Mouse (Mus musculus): ENCODE data around the gene Krt76. TPM values are rescaled to one million over a fixed set of nuclear protein-coding genes. Genes with fewer than 3 reads are reported as not detected.

Gene Krt76
- total RNA-seq, 2 experiments from 2014 or later = not detected

GRCm38 (mm10) chr15:101860421-101861130, 32.1 kb downstream of the Krt76 start:
- intact Hi-C loops (cut with DNase I) = no loop called here
- DNase-seq = peak; percentile 37

- intact Hi-C loops (cut with DNase I) = no loop called here
- peak; percentile 17 for DNase-seq
Measured at GRCm38 (mm10) chr15:101859735-101860170, 33.0 kb downstream of the Krt76 start.

- DNase-seq = no peak
- intact Hi-C loops (cut with DNase I) = no loop called here
Measured at GRCm38 (mm10) chr15:101858673-101859425, 33.9 kb downstream of the Krt76 start.

GRCm38 (mm10) chr15:101856696-101857095, 36.0 kb downstream of the Krt76 start:
- DNase-seq = peak; percentile 23
- intact Hi-C loops (cut with DNase I) = no loop called here

- DNase-seq = no peak
- intact Hi-C loops (cut with DNase I) = no loop called here
Measured at GRCm38 (mm10) chr15:101855732-101856131, 37.0 kb downstream of the Krt76 start.

GRCm38 (mm10) chr15:101854294-101854693, 38.4 kb downstream of the Krt76 start:
- DNase-seq = no peak
- intact Hi-C loops (cut with DNase I) = no loop called here

GRCm38 (mm10) chr15:101852571-101852970, 40.1 kb downstream of the Krt76 start:
- DNase-seq = no peak
- intact Hi-C loops (cut with DNase I) = no loop called here

- no peak for DNase-seq
- intact Hi-C loops (cut with DNase I) = no loop called here
Measured at GRCm38 (mm10) chr15:101850694-101851093, 42.0 kb downstream of the Krt76 start, which contains the start of gene Krt1. TSS of gene Krt1 (minus strand) at chr15:101850794.

GRCm38 (mm10) chr15:101845971-101846403, 46.7 kb downstream of the Krt76 start:
- peak; percentile 41 for DNase-seq
- intact Hi-C loops (cut with DNase I) = no loop called here

- intact Hi-C loops (cut with DNase I) = no loop called here
- DNase-seq = no peak
Measured at GRCm38 (mm10) chr15:101843192-101843591, 49.5 kb downstream of the Krt76 start.

- DNase-seq = no peak
- intact Hi-C loops (cut with DNase I) = no loop called here
Measured at GRCm38 (mm10) chr15:101834784-101835328, 57.9 kb downstream of the Krt76 start.

Small RNAs within 50 kb of the gene (microRNA-seq; reads per million reads assigned to microRNA genes)
- gene Gm44356 = not detected

Other genes with a start within 250 kb of the Krt76 start
- gene Gm5478, start 245.5 kb downstream of the Krt76 start, total RNA-seq (2021) = not detected
- not detected for gene Krt6b, start 212.6 kb downstream of the Krt76 start, total RNA-seq (2021)
- not detected for gene Krt6a, start 198.6 kb downstream of the Krt76 start, total RNA-seq (2021)
- not detected for gene Krt5, start 180.0 kb downstream of the Krt76 start, total RNA-seq (2021)
- not detected for gene Krt71, start 149.8 kb downstream of the Krt76 start, total RNA-seq (2021)
- gene Krt72, start 106.5 kb downstream of the Krt76 start, total RNA-seq (2021) = not detected
- gene Krt73, start 90.6 kb downstream of the Krt76 start, total RNA-seq (2021) = under 1 TPM; 0.42 to 0.46 TPM
- not detected for gene Krt2, start 74.8 kb downstream of the Krt76 start, total RNA-seq (2021)
- gene Krt1, start 42.1 kb downstream of the Krt76 start, total RNA-seq (2021) = 1 to 10 TPM; 5.9 to 6.1 TPM
- gene Krt77, start 23.2 kb downstream of the Krt76 start, total RNA-seq (2021) = 1 to 10 TPM; 6.7 to 7.8 TPM
- gene Krt4, start 31.8 kb upstream of the Krt76 start, total RNA-seq (2021) = under 1 TPM in 1 of 2 experiments, not detected in 1; 0.24 TPM
- gene Krt79, start 47.4 kb upstream of the Krt76 start, total RNA-seq (2021) = under 1 TPM in 1 of 2 experiments, not detected in 1; 0.32 TPM
- gene Krt78, start 61.4 kb upstream of the Krt76 start, total RNA-seq (2021) = not detected
- under 1 TPM in 1 of 2 experiments, not detected in 1; 0.18 TPM for gene Krt8, start 111.6 kb upstream of the Krt76 start, total RNA-seq (2021)
- under 1 TPM; 0.26 to 0.64 TPM for gene Krt18, start 135.3 kb upstream of the Krt76 start, total RNA-seq (2021)
- 100 to 1,000 TPM; 206 to 211 TPM for gene Eif4b, start 180.9 kb upstream of the Krt76 start, total RNA-seq (2021)
- gene Tns2, start 207.5 kb upstream of the Krt76 start, total RNA-seq (2021) = 10 to 100 TPM in 1 of 2 experiments, 1 to 10 TPM in 1; 8.5 to 11.4 TPM
- 100 to 1,000 TPM; 115 to 118 TPM for gene Spryd3, start 243.3 kb upstream of the Krt76 start, total RNA-seq (2021)

Measured in left cerebral cortex, postnatal 4 days (tissue).